Mouse (Mus musculus): ENCODE results near the gene Rragc.

Gene Rragc

DNA sequence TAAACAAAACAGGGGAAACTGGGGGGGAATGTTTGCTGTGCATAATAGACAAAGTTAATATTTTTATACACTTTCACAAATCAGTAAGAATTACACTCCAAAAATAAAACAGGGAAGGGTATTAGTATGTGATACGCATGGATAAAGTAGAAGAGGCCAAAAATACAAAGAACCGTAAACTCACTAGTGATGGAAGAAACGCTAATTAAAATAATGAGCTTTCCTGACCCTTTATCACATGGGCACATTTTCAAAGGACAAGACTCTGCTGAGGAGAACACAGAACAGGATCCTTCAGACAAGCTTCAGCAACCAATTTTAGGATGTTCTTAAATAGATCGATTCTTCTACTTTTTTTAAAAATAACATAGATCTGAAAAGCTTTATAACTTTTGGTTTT lies 29.5 kb downstream of the Rragc start:
- no peak for TF ChIP-seq POU5F1 (IDR thresholded peaks at IDR 0.05; ENCODE audit: borderline replicate concordance, low read length)
- no peak for TF ChIP-seq CTCF (conservative IDR thresholded peaks at IDR 0.05; ENCODE audit: low read length)
- TF ChIP-seq NANOG (IDR thresholded peaks at IDR 0.05; ENCODE audit: borderline replicate concordance, low read length) = no peak
- H3K9me3 ChIP-seq (ENCODE audit: low read length) = no peaks in the 10 kb centered on the region

DNA sequence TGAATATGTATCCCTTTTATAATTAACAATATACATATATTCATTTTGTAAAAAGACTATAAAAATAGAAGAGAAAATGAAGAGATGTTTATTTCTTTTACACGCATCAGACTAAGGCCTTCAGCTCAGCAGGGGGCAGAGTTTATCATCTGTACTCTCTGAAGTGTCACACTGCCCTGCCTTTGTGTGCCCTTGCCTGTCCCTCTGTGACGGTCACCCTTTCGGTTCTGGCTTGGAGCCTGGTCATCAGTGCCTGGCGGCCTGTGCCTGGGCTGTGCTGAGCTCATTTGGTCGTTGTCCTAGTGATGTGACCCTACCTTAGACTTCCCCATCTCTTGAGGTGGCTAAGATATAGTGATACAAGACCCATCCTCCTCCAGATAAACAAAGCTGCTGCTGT lies 29.9 kb downstream of the Rragc start:
- Histone ChIP-seq H3K36me3 (ENCODE audit: insufficient read depth, low read length) (no peaks in the 10 kb centered on the region), H3K4me1 (replicated peaks; ENCODE audit: low read depth, low read length) (peaks cover 12% of the 10 kb centered on the region), H3K27me3 (ENCODE audit: insufficient read depth, low read length) (peaks cover 8% of the 10 kb centered on the region), H3K9me3 (ENCODE audit: low read length) (no peaks in the 10 kb centered on the region), H3K4me3 (replicated peaks; ENCODE audit: low read length) (no peak overlapping the region)
- no peak for TF ChIP-seq CTCF (conservative IDR thresholded peaks at IDR 0.05; ENCODE audit: low read length)
- no peak for TF ChIP-seq NANOG (IDR thresholded peaks at IDR 0.05; ENCODE audit: borderline replicate concordance, low read length)
- TF ChIP-seq POU5F1 (IDR thresholded peaks at IDR 0.05; ENCODE audit: borderline replicate concordance, low read length) = no peak

More for the DNA sequence above, 29.5 kb downstream of the Rragc start:
- peaks cover 12% of the 10 kb centered on the region for H3K4me1 ChIP-seq (replicated peaks; ENCODE audit: low read depth, low read length)
- no peaks in the 10 kb centered on the region for H3K36me3 ChIP-seq (ENCODE audit: insufficient read depth, low read length)
- H3K27me3 ChIP-seq (ENCODE audit: insufficient read depth, low read length) = peaks cover 4% of the 10 kb centered on the region
- no peak overlapping the region for H3K4me3 ChIP-seq (replicated peaks; ENCODE audit: low read length)

- H3K9me3 ChIP-seq (ENCODE audit: low read length) = no peaks in the 10 kb centered on the region
- H3K4me1 ChIP-seq (replicated peaks; ENCODE audit: low read depth, low read length) = peaks cover 12% of the 10 kb centered on the region
- TF ChIP-seq CTCF (conservative IDR thresholded peaks at IDR 0.05; ENCODE audit: low read length) (no peak), POU5F1 (IDR thresholded peaks at IDR 0.05; ENCODE audit: borderline replicate concordance, low read length) (no peak), NANOG (IDR thresholded peaks at IDR 0.05; ENCODE audit: borderline replicate concordance, low read length) (no peak)
- H3K36me3 ChIP-seq (ENCODE audit: insufficient read depth, low read length) = no peaks in the 10 kb centered on the region
- H3K4me3 ChIP-seq (replicated peaks; ENCODE audit: low read length) = no peak overlapping the region
- peaks cover 12% of the 10 kb centered on the region for H3K27me3 ChIP-seq (ENCODE audit: insufficient read depth, low read length)
Observed at GRCm38 (mm10) chr4:123948901-123949300, 31.7 kb downstream of the Rragc start.

- no peak overlapping the region for H3K4me3 ChIP-seq (replicated peaks; ENCODE audit: low read length)
- peaks cover 12% of the 10 kb centered on the region for H3K4me1 ChIP-seq (replicated peaks; ENCODE audit: low read depth, low read length)
- H3K27me3 ChIP-seq (ENCODE audit: insufficient read depth, low read length) = peaks cover 12% of the 10 kb centered on the region
- TF ChIP-seq CTCF (conservative IDR thresholded peaks at IDR 0.05; ENCODE audit: low read length) (no peak), POU5F1 (IDR thresholded peaks at IDR 0.05; ENCODE audit: borderline replicate concordance, low read length) (no peak), NANOG (IDR thresholded peaks at IDR 0.05; ENCODE audit: borderline replicate concordance, low read length) (no peak)
- H3K36me3 ChIP-seq (ENCODE audit: insufficient read depth, low read length) = no peaks in the 10 kb centered on the region
- H3K9me3 ChIP-seq (ENCODE audit: low read length) = no peaks in the 10 kb centered on the region
Observed at GRCm38 (mm10) chr4:123949649-123950048, 32.4 kb downstream of the Rragc start.

GRCm38 (mm10) chr4:123952059-123952458 lies 34.8 kb downstream of the Rragc start:
- no peak for TF ChIP-seq CTCF (conservative IDR thresholded peaks at IDR 0.05; ENCODE audit: low read length)
- no peak for TF ChIP-seq NANOG (IDR thresholded peaks at IDR 0.05; ENCODE audit: borderline replicate concordance, low read length)
- TF ChIP-seq POU5F1 (IDR thresholded peaks at IDR 0.05; ENCODE audit: borderline replicate concordance, low read length) = no peak
- H3K27me3 ChIP-seq (ENCODE audit: insufficient read depth, low read length) = peaks cover 23% of the 10 kb centered on the region
- no peaks in the 10 kb centered on the region for H3K9me3 ChIP-seq (ENCODE audit: low read length)
- no peak overlapping the region for H3K4me3 ChIP-seq (replicated peaks; ENCODE audit: low read length)
- no peaks in the 10 kb centered on the region for H3K36me3 ChIP-seq (ENCODE audit: insufficient read depth, low read length)
- peaks cover 21% of the 10 kb centered on the region for H3K4me1 ChIP-seq (replicated peaks; ENCODE audit: low read depth, low read length)

- TF ChIP-seq CTCF (conservative IDR thresholded peaks at IDR 0.05; ENCODE audit: low read length) = peak; percentile 36
- TF ChIP-seq NANOG (IDR thresholded peaks at IDR 0.05; ENCODE audit: borderline replicate concordance, low read length) = no peak
- H3K27me3 ChIP-seq (ENCODE audit: insufficient read depth, low read length) = peaks cover 31% of the 10 kb centered on the region
Observed at GRCm38 (mm10) chr4:123956703-123957491, 39.7 kb downstream of the Rragc start.

GRCm38 (mm10) chr4:123957492-123957808 lies 40.2 kb downstream of the Rragc start:
- peaks cover 16% of the 10 kb centered on the region for H3K4me1 ChIP-seq (replicated peaks; ENCODE audit: low read depth, low read length)
- no peaks in the 10 kb centered on the region for H3K9me3 ChIP-seq (ENCODE audit: low read length)
- no peak overlapping the region for H3K4me3 ChIP-seq (replicated peaks; ENCODE audit: low read length)
- H3K36me3 ChIP-seq (ENCODE audit: insufficient read depth, low read length) = no peaks in the 10 kb centered on the region
- H3K27me3 ChIP-seq (ENCODE audit: insufficient read depth, low read length) = peaks cover 28% of the 10 kb centered on the region
- TF ChIP-seq CTCF (conservative IDR thresholded peaks at IDR 0.05; ENCODE audit: low read length) = no peak
- TF ChIP-seq POU5F1 (IDR thresholded peaks at IDR 0.05; ENCODE audit: borderline replicate concordance, low read length) = no peak
- no peak for TF ChIP-seq NANOG (IDR thresholded peaks at IDR 0.05; ENCODE audit: borderline replicate concordance, low read length)

More at GRCm38 (mm10) chr4:123956703-123957491, 39.7 kb downstream of the Rragc start:
- H3K4me3 ChIP-seq (replicated peaks; ENCODE audit: low read length) = peak overlapping the region; percentile 51
- peaks cover 16% of the 10 kb centered on the region for H3K4me1 ChIP-seq (replicated peaks; ENCODE audit: low read depth, low read length)
- no peaks in the 10 kb centered on the region for H3K9me3 ChIP-seq (ENCODE audit: low read length)
- H3K36me3 ChIP-seq (ENCODE audit: insufficient read depth, low read length) = no peaks in the 10 kb centered on the region

DNA sequence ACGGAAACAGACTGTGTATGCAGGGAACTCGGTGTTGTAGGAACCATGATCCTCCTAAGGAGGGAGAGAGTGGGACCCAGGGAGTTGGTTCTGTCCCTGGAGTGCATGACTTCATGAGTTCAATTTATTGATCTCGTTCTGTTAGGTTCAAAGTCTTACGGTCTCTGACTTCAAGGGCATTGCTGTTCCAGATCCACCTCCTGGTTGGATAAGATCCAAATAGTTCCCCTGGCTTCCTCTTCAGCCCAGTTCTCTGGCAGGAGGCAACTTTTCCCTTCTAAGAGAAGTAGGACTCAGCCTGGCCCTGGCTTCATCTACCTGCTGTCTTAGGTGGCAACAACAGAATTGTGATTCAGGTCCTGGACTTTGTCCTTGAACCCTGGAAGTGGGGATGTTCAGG lies 40.6 kb downstream of the Rragc start:
- no peak for TF ChIP-seq NANOG (IDR thresholded peaks at IDR 0.05; ENCODE audit: borderline replicate concordance, low read length)
- H3K4me3 ChIP-seq (replicated peaks; ENCODE audit: low read length) = no peak overlapping the region
- no peaks in the 10 kb centered on the region for H3K9me3 ChIP-seq (ENCODE audit: low read length)
- no peaks in the 10 kb centered on the region for H3K36me3 ChIP-seq (ENCODE audit: insufficient read depth, low read length)
- peaks cover 16% of the 10 kb centered on the region for H3K4me1 ChIP-seq (replicated peaks; ENCODE audit: low read depth, low read length)
- peaks cover 25% of the 10 kb centered on the region for H3K27me3 ChIP-seq (ENCODE audit: insufficient read depth, low read length)

DNA sequence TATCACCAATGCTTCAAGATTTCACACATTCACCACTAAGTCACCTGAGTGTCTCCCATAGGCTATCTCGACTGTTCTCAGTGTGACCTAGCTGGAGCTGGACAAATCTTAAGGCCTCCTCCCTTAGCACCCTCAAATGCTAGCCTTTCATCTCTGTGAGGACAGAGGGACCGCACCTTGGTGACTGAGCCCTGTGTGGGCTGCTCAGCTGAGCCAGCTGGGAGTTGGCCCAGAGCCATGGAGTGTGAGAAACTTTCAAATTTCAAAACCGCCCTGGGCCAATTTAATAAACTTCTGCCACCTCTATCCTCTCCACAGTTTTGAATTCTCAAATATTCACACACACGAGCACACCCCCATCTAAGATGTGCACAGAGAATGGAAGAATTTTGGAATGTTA lies 43.7 kb downstream of the Rragc start:
- Histone ChIP-seq H3K27me3 (ENCODE audit: insufficient read depth, low read length) (peaks cover 30% of the 10 kb centered on the region), H3K4me1 (replicated peaks; ENCODE audit: low read depth, low read length) (peaks cover 33% of the 10 kb centered on the region), H3K9me3 (ENCODE audit: low read length) (no peaks in the 10 kb centered on the region), H3K36me3 (ENCODE audit: insufficient read depth, low read length) (no peaks in the 10 kb centered on the region), H3K4me3 (replicated peaks; ENCODE audit: low read length) (no peak overlapping the region)
- no peak for TF ChIP-seq POU5F1 (IDR thresholded peaks at IDR 0.05; ENCODE audit: borderline replicate concordance, low read length)
- TF ChIP-seq NANOG (IDR thresholded peaks at IDR 0.05; ENCODE audit: borderline replicate concordance, low read length) = no peak
- TF ChIP-seq CTCF (conservative IDR thresholded peaks at IDR 0.05; ENCODE audit: low read length) = no peak

Data from E14TG2a.4 (cell line).